Mouse (Mus musculus): ENCODE data around the gene Ddhd1.

DNA sequence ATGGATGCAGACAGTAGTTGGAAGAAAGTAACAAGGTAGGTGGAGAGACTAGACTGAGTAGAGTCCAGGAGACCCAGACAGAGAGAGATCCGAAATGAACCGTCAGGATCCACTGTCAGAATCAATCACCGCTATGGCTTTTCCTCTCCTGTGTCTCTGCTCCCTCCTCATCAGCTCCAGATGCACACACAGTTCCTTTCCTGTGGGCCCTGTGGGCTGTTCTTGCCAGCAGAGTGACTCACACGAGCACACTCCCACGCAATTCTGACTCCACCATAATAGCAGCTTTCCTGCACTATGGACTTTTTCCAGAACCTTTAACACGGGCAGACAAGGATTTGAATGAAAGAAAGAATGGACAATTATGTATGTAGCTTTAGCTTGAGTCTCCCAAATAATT lies 96.3 kb downstream of the Ddhd1 start:
- TF ChIP-seq CTCF (IDR thresholded peaks at IDR 0.05; ENCODE audit: extremely low read depth, insufficient read depth, low read length) (no peak), POLR2A (IDR thresholded peaks at IDR 0.05; ENCODE audit: extremely low read depth, insufficient read depth, low read length) (no peak)

Data from cortical plate, adult 2 months (tissue).